In the genomic region with DNA sequence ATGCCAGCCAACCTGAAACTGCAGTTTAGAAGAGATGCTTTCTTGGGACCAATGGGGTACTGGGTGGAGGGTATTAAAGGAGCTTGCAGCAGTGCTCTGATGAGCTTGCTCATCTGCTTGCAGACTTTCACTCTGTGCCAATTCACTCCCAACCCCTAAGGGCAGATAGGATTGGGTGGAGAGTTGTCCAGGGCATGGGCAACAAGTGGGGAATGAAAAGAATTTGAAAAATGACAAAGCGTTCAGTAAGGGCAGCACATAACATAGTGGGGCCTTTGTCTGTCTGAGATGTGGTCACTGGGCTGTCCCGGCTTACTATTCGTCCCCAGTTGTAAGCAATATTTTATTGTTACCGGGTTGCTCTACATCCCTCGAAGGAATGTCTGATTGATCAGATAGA, we compare ENCODE assay signal across 17 mouse cellular contexts.
DNase-seq lines count a peak whose midpoint lies in the region; ATAC-seq and TF ChIP-seq lines count a peak whose summit lies in the region.
"Had no signal": no experiment of that assay in that cellular context is flagged by ENCODE, and none has a peak within 500 bp of the region (broad histone marks: within the 10 kb centered on the region; RNA-seq: fewer than 3 reads in every experiment).

No protein-coding gene starts in this region.

- H3K27me3 ChIP-seq in forebrain, embryonic 13.5 days: no peaks in the 10 kb centered on the region
- H3K27me3 ChIP-seq in forebrain, embryonic 16.5 days (replicated peaks; ENCODE audit: control insufficient read depth, insufficient read depth, low read length): no peaks in the 10 kb centered on the region
- no peaks in the 10 kb centered on the region for H3K27me3 ChIP-seq in midbrain, embryonic 13.5 days
- no peaks in the 10 kb centered on the region for H3K27me3 ChIP-seq in midbrain, embryonic 16.5 days (ENCODE audit: control insufficient read depth, insufficient read depth, low read depth, low read length)
- H3K27me3 ChIP-seq in myocyte (ENCODE audit: control insufficient read depth, insufficient read depth, insufficient read length): no peaks in the 10 kb centered on the region
- H3K27me3 ChIP-seq: liver, embryonic 13.5 days; megakaryocyte, embryonic 14.5 days had no signal

- no peaks in the 10 kb centered on the region for H3K36me3 ChIP-seq in forebrain, embryonic 13.5 days (ENCODE audit: poor library complexity, severe bottlenecking)
- H3K36me3 ChIP-seq in forebrain, embryonic 16.5 days (ENCODE audit: control insufficient read depth, insufficient read depth): no peaks in the 10 kb centered on the region
- H3K36me3 ChIP-seq in midbrain, embryonic 13.5 days: no peaks in the 10 kb centered on the region
- no peaks in the 10 kb centered on the region for H3K36me3 ChIP-seq in midbrain, embryonic 16.5 days (ENCODE audit: control insufficient read depth, insufficient read depth, low read length)
- H3K36me3 ChIP-seq in myocyte (ENCODE audit: control insufficient read depth, insufficient read depth): no peaks in the 10 kb centered on the region
- H3K36me3 ChIP-seq: liver, embryonic 13.5 days had no signal

- H3K9ac ChIP-seq in forebrain, embryonic 13.5 days: no peak overlapping the region
- no peak overlapping the region for H3K9ac ChIP-seq in forebrain, embryonic 16.5 days (replicated peaks; ENCODE audit: low read depth, low read length)
- no peak overlapping the region for H3K9ac ChIP-seq in midbrain, embryonic 13.5 days (replicated peaks)
- H3K9ac ChIP-seq in midbrain, embryonic 16.5 days (ENCODE audit: low read depth, low read length): no peak overlapping the region
- H3K9ac ChIP-seq: liver, embryonic 13.5 days had no signal

- TF ChIP-seq POLR2A in myocyte (IDR thresholded peaks at IDR 0.05; ENCODE audit: insufficient read length, low read depth): no peak

- no peak overlapping the region for H3K27ac ChIP-seq in forebrain, embryonic 13.5 days
- H3K27ac ChIP-seq in forebrain, embryonic 16.5 days (ENCODE audit: low read length): no peak overlapping the region
- no peak overlapping the region for H3K27ac ChIP-seq in midbrain, embryonic 13.5 days
- H3K27ac ChIP-seq in midbrain, embryonic 16.5 days (ENCODE audit: low read length): no peak overlapping the region
- H3K27ac ChIP-seq: liver, embryonic 13.5 days; stomach, postnatal 0 days had no signal

- ATAC-seq in forebrain, embryonic 13.5 days: peak; percentile 30; the same call in 1 of the 2 replicates
- ATAC-seq in forebrain, embryonic 16.5 days: no peak
- ATAC-seq in midbrain, embryonic 13.5 days: peak; percentile 60; the same call in 1 of the 2 replicates
- ATAC-seq in midbrain, embryonic 16.5 days: no peak

- H3K4me2 ChIP-seq in forebrain, embryonic 13.5 days: no peak overlapping the region
- no peak overlapping the region for H3K4me2 ChIP-seq in forebrain, embryonic 16.5 days (ENCODE audit: low read length)
- H3K4me2 ChIP-seq in midbrain, embryonic 13.5 days (replicated peaks): no peak overlapping the region
- no peak overlapping the region for H3K4me2 ChIP-seq in midbrain, embryonic 16.5 days (ENCODE audit: low read length)
- peak overlapping the region; percentile 46 for H3K4me2 ChIP-seq in myocyte (ENCODE audit: low read depth)
- H3K4me2 ChIP-seq: liver, embryonic 13.5 days had no signal

- no peaks in the 10 kb centered on the region for H3K9me3 ChIP-seq in forebrain, embryonic 13.5 days (replicated peaks)
- no peaks in the 10 kb centered on the region for H3K9me3 ChIP-seq in forebrain, embryonic 16.5 days (ENCODE audit: control insufficient read depth, low read length)
- no peaks in the 10 kb centered on the region for H3K9me3 ChIP-seq in midbrain, embryonic 13.5 days
- no peaks in the 10 kb centered on the region for H3K9me3 ChIP-seq in midbrain, embryonic 16.5 days (replicated peaks; ENCODE audit: control insufficient read depth, low read length, poor library complexity, severe bottlenecking)
- H3K9me3 ChIP-seq: liver, embryonic 13.5 days; megakaryocyte, embryonic 14.5 days had no signal

- no peak overlapping the region for H3ac ChIP-seq in myocyte (ENCODE audit: control insufficient read depth, insufficient read length)

- H3K4me1 ChIP-seq in forebrain, embryonic 13.5 days: peaks cover 9% of the 10 kb centered on the region
- H3K4me1 ChIP-seq in forebrain, embryonic 16.5 days (replicated peaks; ENCODE audit: control insufficient read depth, insufficient read depth, low read length): no peaks in the 10 kb centered on the region
- peaks cover 6% of the 10 kb centered on the region for H3K4me1 ChIP-seq in midbrain, embryonic 13.5 days (replicated peaks)
- H3K4me1 ChIP-seq in midbrain, embryonic 16.5 days (ENCODE audit: control insufficient read depth, insufficient read depth, low read length): no peaks in the 10 kb centered on the region
- H3K4me1 ChIP-seq: liver, embryonic 13.5 days had no signal

- 21% methylated on average over 5 of the region's 5 CpGs for WGBS in forebrain, embryonic 13.5 days
- WGBS in forebrain, embryonic 16.5 days: 31% methylated on average over 5 of the region's 5 CpGs
- 27% methylated on average over 5 of the region's 5 CpGs for WGBS in midbrain, embryonic 13.5 days
- 38% methylated on average over 5 of the region's 5 CpGs for WGBS in midbrain, embryonic 16.5 days

- no peak overlapping the region for H3K4me3 ChIP-seq in forebrain, embryonic 13.5 days
- no peak overlapping the region for H3K4me3 ChIP-seq in forebrain, embryonic 16.5 days (replicated peaks; ENCODE audit: low read length)
- H3K4me3 ChIP-seq in midbrain, embryonic 13.5 days (replicated peaks): no peak overlapping the region
- no peak overlapping the region for H3K4me3 ChIP-seq in midbrain, embryonic 16.5 days (ENCODE audit: low read depth, low read length)
- no peak overlapping the region for H3K4me3 ChIP-seq in myocyte
- H3K4me3 ChIP-seq: erythroblast, embryonic 14.5 days; liver, embryonic 13.5 days; megakaryocyte, embryonic 14.5 days had no signal

- no peaks in the 10 kb centered on the region for H3K79me2 ChIP-seq in myocyte (ENCODE audit: control insufficient read depth, insufficient read depth)

- DNase-seq in embryo, embryonic 10.5 days (ENCODE audit: low spot score): peak; percentile 37
- no peak for DNase-seq in layer of hippocampus, postnatal 14 days (ENCODE audit: low spot score in 2 of 2)
- DNase-seq: adrenal gland, adult 2 months; cerebellum, adult 11-12 months; kidney, adult 2 months; liver, embryonic 13.5 days; lung, postnatal 10 days; right cerebral cortex, adult 18-20 months; thymus, postnatal 36 days had no signal

TF ChIP-seq in myocyte, 11 proteins besides CTCF, POLR2A, EP300 and RAD21:
- no peak for TF ChIP-seq MYOG (IDR thresholded peaks at IDR 0.05; ENCODE audit: control insufficient read depth in 1 of 3, insufficient read depth in 1 of 3, insufficient read length in 2 of 3, low read depth in 2 of 3)
- TF ChIP-seq TCF3 (IDR thresholded peaks at IDR 0.05; ENCODE audit: insufficient read length, low read depth): no peak
- no peak for TF ChIP-seq TCF12 (IDR thresholded peaks at IDR 0.05; ENCODE audit: insufficient read depth, poor library complexity, severe bottlenecking)
- TF ChIP-seq CEBPB (IDR thresholded peaks at IDR 0.05; ENCODE audit: insufficient read depth, poor library complexity, severe bottlenecking): no peak
- TF ChIP-seq USF1 (IDR thresholded peaks at IDR 0.05; ENCODE audit: low read depth): no peak
- TF ChIP-seq MAX (IDR thresholded peaks at IDR 0.05; ENCODE audit: low read depth): no peak
- TF ChIP-seq REST (IDR thresholded peaks at IDR 0.05; ENCODE audit: insufficient read depth, insufficient read length): no peak
- TF ChIP-seq SRF (IDR thresholded peaks at IDR 0.05; ENCODE audit: control insufficient read depth, insufficient read length, low read depth): no peak
- TF ChIP-seq E2F4 (IDR thresholded peaks at IDR 0.05; ENCODE audit: insufficient read depth): no peak
- no peak for TF ChIP-seq MYOD1 (IDR thresholded peaks at IDR 0.05; ENCODE audit: control insufficient read depth in 1 of 3, insufficient read length in 2 of 3, low read depth in 2 of 3)
- no peak for TF ChIP-seq POLR2AphosphoS2 (IDR thresholded peaks at IDR 0.05; ENCODE audit: insufficient read length, low read depth)

Comparison
In these comparisons a context has a peak if more than half of its experiments do, and no peak if none do; other contexts are left out.
1. ATAC-seq: peak in forebrain, embryonic 13.5 days (single experiment) and midbrain, embryonic 13.5 days (single experiment); none in forebrain, embryonic 16.5 days (single experiment) and midbrain, embryonic 16.5 days (single experiment).